Mouse (Mus musculus) kidney, adult 2 months (tissue): ENCODE measurements around the gene Dock7.

Experiments used
- CTCF ChIP-seq: fragments of 200-500 bp; conservative IDR thresholded peaks from 2 replicates; pipeline ENCODE4 v1.5.1; 2011; ENCODE audit warnings: low read depth, mild to moderate bottlenecking, control low read depth, low read length, moderate library complexity, mixed read lengths; ENCODE audit not compliant: insufficient read depth, insufficient read length
- POLR2A ChIP-seq: fragments of 200-500 bp; IDR thresholded peaks from one replicate; pipeline ENCODE4 v1.6.1; 2011; ENCODE audit warnings: low read depth, low read length, control low read depth

- TF ChIP-seq CTCF (no peak), POLR2A (no peak)
Observed at GRCm38 (mm10) chr4:99151434-99151833, 30.7 kb upstream of the Dock7 start.
